Mouse (Mus musculus): ENCODE measurements at regions not wholly inside any gene's neighbourhood (a gene's known extent, or its start where the extent isn't known, plus 50 kb on each side); places are given as distances from the start of the nearest gene placed in this dataset.
A peak's percentile ranks its signal among the peaks of the same experiment; 100 is the strongest.

- H3K27me3 ChIP-seq (ENCODE audit: control insufficient read depth, insufficient read depth, low read length): no peaks in the 10 kb centered on the region
- H3K4me1 ChIP-seq (ENCODE audit: control insufficient read depth, insufficient read depth, low read length): no peaks in the 10 kb centered on the region
- DNase-seq (ENCODE audit: low spot score) (no peak), ATAC-seq (ENCODE audit: insufficient read depth, low FRiP score, low TSS enrichment) (no peak)
- no peak overlapping the region for H3K4me2 ChIP-seq (ENCODE audit: low read depth)
- H3K4me3 ChIP-seq (ENCODE audit: low read depth, low read length): no peak overlapping the region
- no peaks in the 10 kb centered on the region for H3K9me3 ChIP-seq (ENCODE audit: control insufficient read depth, low read length)
- H3K36me3 ChIP-seq (ENCODE audit: control insufficient read depth, insufficient read depth, low read length): no peaks in the 10 kb centered on the region
- WGBS: 86% methylated on average over 10 of the region's 10 CpGs
- H3K27ac ChIP-seq (ENCODE audit: low read depth, low read length): no peak overlapping the region
- H3K9ac ChIP-seq (ENCODE audit: low read length): no peak overlapping the region
Measured at GRCm38 (mm10) chr4:153321085-153321484, 161.5 kb downstream of the Ajap1 start.

DNA sequence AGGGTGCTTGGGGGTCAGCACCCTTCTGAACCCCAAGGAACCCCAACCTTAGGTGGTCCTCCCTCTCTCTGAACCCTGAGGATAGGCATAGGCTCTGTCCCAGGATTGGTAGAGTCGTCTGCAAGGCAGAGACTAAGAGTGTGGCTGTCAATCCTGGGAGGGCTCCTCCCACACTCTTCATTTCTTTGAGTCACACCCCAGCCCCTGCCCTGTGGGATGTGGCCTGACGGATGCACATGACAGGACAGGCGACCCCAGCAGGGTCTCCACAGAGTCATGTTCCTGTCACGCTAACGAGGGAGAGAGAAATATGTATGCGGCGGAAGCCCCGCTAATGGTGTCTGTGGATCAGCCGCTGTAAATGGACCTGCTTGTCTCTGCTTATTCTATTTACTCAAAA lies 162.0 kb downstream of the Ajap1 start:
- no peak for ATAC-seq (ENCODE audit: insufficient read depth, low FRiP score, low TSS enrichment)
- Histone ChIP-seq H3K4me3 (ENCODE audit: low read depth, low read length) (no peak overlapping the region), H3K36me3 (ENCODE audit: control insufficient read depth, insufficient read depth, low read length) (no peaks in the 10 kb centered on the region), H3K9ac (ENCODE audit: low read length) (no peak overlapping the region), H3K9me3 (ENCODE audit: control insufficient read depth, low read length) (no peaks in the 10 kb centered on the region), H3K27me3 (ENCODE audit: control insufficient read depth, insufficient read depth, low read length) (no peaks in the 10 kb centered on the region), H3K4me1 (ENCODE audit: control insufficient read depth, insufficient read depth, low read length) (no peaks in the 10 kb centered on the region), H3K4me2 (ENCODE audit: low read depth) (no peak overlapping the region), H3K27ac (ENCODE audit: low read depth, low read length) (no peak overlapping the region)
- WGBS: 76% methylated on average over 9 of the region's 9 CpGs
- peak; percentile 21 for DNase-seq (ENCODE audit: low spot score)

GRCm38 (mm10) chr4:153316964-153317724 lies 165.5 kb downstream of the Ajap1 start:
- ATAC-seq (ENCODE audit: insufficient read depth, low FRiP score, low TSS enrichment) (no peak), DNase-seq (ENCODE audit: low spot score) (no peak)
- WGBS: 85% methylated on average over 16 of the region's 16 CpGs
- Histone ChIP-seq H3K4me1 (ENCODE audit: control insufficient read depth, insufficient read depth, low read length) (no peaks in the 10 kb centered on the region), H3K27ac (ENCODE audit: low read depth, low read length) (no peak overlapping the region), H3K9ac (ENCODE audit: low read length) (no peak overlapping the region), H3K4me2 (ENCODE audit: low read depth) (no peak overlapping the region), H3K27me3 (ENCODE audit: control insufficient read depth, insufficient read depth, low read length) (no peaks in the 10 kb centered on the region), H3K4me3 (ENCODE audit: low read depth, low read length) (no peak overlapping the region), H3K9me3 (ENCODE audit: control insufficient read depth, low read length) (no peaks in the 10 kb centered on the region), H3K36me3 (ENCODE audit: control insufficient read depth, insufficient read depth, low read length) (no peaks in the 10 kb centered on the region)

GRCm38 (mm10) chr4:153316519-153316918 lies 166.1 kb downstream of the Ajap1 start:
- WGBS: 89% methylated on average over 4 of the region's 4 CpGs
- Histone ChIP-seq H3K4me2 (ENCODE audit: low read depth) (no peak overlapping the region), H3K27me3 (ENCODE audit: control insufficient read depth, insufficient read depth, low read length) (no peaks in the 10 kb centered on the region), H3K36me3 (ENCODE audit: control insufficient read depth, insufficient read depth, low read length) (no peaks in the 10 kb centered on the region), H3K9ac (ENCODE audit: low read length) (no peak overlapping the region), H3K9me3 (ENCODE audit: control insufficient read depth, low read length) (no peaks in the 10 kb centered on the region), H3K4me3 (ENCODE audit: low read depth, low read length) (no peak overlapping the region), H3K27ac (ENCODE audit: low read depth, low read length) (no peak overlapping the region), H3K4me1 (ENCODE audit: control insufficient read depth, insufficient read depth, low read length) (no peaks in the 10 kb centered on the region)
- DNase-seq (ENCODE audit: low spot score): no peak
- ATAC-seq (ENCODE audit: insufficient read depth, low FRiP score, low TSS enrichment): no peak

DNA sequence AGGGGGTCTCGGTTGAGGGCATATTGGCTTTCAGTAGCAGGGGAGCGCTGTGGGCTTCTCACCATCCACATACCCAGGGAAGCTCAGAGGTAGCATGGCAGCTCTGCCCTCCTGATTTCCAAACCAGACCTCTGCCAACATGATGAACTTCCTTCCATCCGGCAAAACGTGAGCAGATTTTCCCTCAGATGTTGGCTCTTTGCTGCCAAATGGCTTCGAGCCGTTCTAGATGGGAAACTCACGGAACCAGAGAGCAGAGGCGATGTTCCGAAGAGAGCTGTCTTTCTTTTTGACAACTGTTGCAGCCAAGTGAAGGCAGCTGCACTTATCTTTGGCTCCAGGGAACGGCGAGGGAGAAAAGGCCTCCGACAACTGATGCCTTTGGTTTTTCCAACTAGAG lies 168.7 kb downstream of the Ajap1 start:
- H3K9me3 ChIP-seq (ENCODE audit: control insufficient read depth, low read length): no peaks in the 10 kb centered on the region
- WGBS: 89% methylated on average over 12 of the region's 12 CpGs
- no peak overlapping the region for H3K4me2 ChIP-seq (ENCODE audit: low read depth)
- H3K9ac ChIP-seq (ENCODE audit: low read length): no peak overlapping the region
- H3K4me1 ChIP-seq (ENCODE audit: control insufficient read depth, insufficient read depth, low read length): no peaks in the 10 kb centered on the region
- ATAC-seq (ENCODE audit: insufficient read depth, low FRiP score, low TSS enrichment) (no peak), DNase-seq (ENCODE audit: low spot score) (no peak)
- no peaks in the 10 kb centered on the region for H3K27me3 ChIP-seq (ENCODE audit: control insufficient read depth, insufficient read depth, low read length)
- H3K4me3 ChIP-seq (ENCODE audit: low read depth, low read length): no peak overlapping the region
- no peak overlapping the region for H3K27ac ChIP-seq (ENCODE audit: low read depth, low read length)
- H3K36me3 ChIP-seq (ENCODE audit: control insufficient read depth, insufficient read depth, low read length): no peaks in the 10 kb centered on the region

DNA sequence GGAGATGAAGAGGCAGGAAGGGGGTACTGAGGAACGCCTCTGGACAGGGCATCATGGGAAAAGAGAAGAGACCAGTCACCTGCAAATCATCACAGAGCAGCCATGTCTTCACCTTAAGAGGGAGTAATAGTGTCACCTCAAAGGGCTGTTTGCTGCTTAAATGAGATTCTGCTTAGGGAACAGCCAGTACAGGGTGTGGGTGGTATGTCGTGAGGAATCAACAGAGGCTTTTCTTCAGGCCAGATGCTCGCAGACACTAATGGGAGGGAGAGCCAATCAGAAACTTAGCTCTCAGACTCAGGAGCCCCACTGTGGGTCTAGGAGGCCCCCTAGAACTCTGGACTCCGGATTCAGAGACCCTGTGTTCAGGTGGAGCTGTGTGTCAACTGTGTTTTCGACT lies 171.0 kb downstream of the Ajap1 start:
- WGBS: 77% methylated on average over 5 of the region's 5 CpGs
- H3K27ac ChIP-seq (ENCODE audit: low read depth, low read length): no peak overlapping the region
- no peaks in the 10 kb centered on the region for H3K27me3 ChIP-seq (ENCODE audit: control insufficient read depth, insufficient read depth, low read length)
- no peak overlapping the region for H3K4me2 ChIP-seq (ENCODE audit: low read depth)
- ATAC-seq (ENCODE audit: insufficient read depth, low FRiP score, low TSS enrichment) (no peak), DNase-seq (ENCODE audit: low spot score) (no peak)
- H3K4me1 ChIP-seq (ENCODE audit: control insufficient read depth, insufficient read depth, low read length): no peaks in the 10 kb centered on the region
- no peaks in the 10 kb centered on the region for H3K9me3 ChIP-seq (ENCODE audit: control insufficient read depth, low read length)
- H3K4me3 ChIP-seq (ENCODE audit: low read depth, low read length): no peak overlapping the region
- H3K36me3 ChIP-seq (ENCODE audit: control insufficient read depth, insufficient read depth, low read length): no peaks in the 10 kb centered on the region
- H3K9ac ChIP-seq (ENCODE audit: low read length): no peak overlapping the region

GRCm38 (mm10) chr4:153310641-153311040 lies 172.0 kb downstream of the Ajap1 start:
- no peaks in the 10 kb centered on the region for H3K36me3 ChIP-seq (ENCODE audit: control insufficient read depth, insufficient read depth, low read length)
- H3K9ac ChIP-seq (ENCODE audit: low read length): no peak overlapping the region
- ATAC-seq (ENCODE audit: insufficient read depth, low FRiP score, low TSS enrichment): no peak
- H3K4me2 ChIP-seq (ENCODE audit: low read depth): no peak overlapping the region
- no peaks in the 10 kb centered on the region for H3K9me3 ChIP-seq (ENCODE audit: control insufficient read depth, low read length)
- no peak overlapping the region for H3K4me3 ChIP-seq (ENCODE audit: low read depth, low read length)
- H3K27ac ChIP-seq (ENCODE audit: low read depth, low read length): no peak overlapping the region
- H3K4me1 ChIP-seq (ENCODE audit: control insufficient read depth, insufficient read depth, low read length): no peaks in the 10 kb centered on the region
- 81% methylated on average over 2 of the region's 2 CpGs for WGBS
- H3K27me3 ChIP-seq (ENCODE audit: control insufficient read depth, insufficient read depth, low read length): no peaks in the 10 kb centered on the region
- no peak for DNase-seq (ENCODE audit: low spot score)

DNA sequence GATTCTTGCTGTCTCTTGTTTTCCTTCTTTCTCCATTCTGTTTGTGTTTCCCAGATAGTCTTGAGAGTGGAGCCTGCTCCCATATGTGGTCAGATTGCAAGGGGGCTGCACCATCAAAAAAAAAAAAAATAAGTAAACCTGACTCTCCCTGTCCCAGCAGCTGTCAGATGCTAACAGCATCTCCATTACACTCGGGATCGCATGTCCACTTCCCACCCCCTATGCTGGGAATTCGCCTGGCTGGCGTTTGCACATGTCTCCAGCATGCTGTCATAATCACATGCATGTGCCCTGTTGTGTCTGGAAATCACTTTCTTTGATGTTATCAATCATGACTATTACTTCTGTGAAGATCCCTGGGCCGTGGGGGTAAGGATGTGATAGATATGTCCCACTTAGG lies 179.1 kb downstream of the Ajap1 start:
- Histone ChIP-seq H3K9me3 (ENCODE audit: control insufficient read depth, low read length) (no peaks in the 10 kb centered on the region), H3K4me1 (ENCODE audit: control insufficient read depth, insufficient read depth, low read length) (no peaks in the 10 kb centered on the region; the same call in none of the 2 replicates), H3K4me3 (ENCODE audit: low read depth, low read length) (no peak overlapping the region), H3K4me2 (ENCODE audit: low read depth) (no peak overlapping the region), H3K9ac (ENCODE audit: low read length) (no peak overlapping the region), H3K36me3 (ENCODE audit: control insufficient read depth, insufficient read depth, low read length) (no peaks in the 10 kb centered on the region), H3K27ac (ENCODE audit: low read depth, low read length) (no peak overlapping the region), H3K27me3 (ENCODE audit: control insufficient read depth, insufficient read depth, low read length) (no peaks in the 10 kb centered on the region)
- ATAC-seq (ENCODE audit: insufficient read depth, low FRiP score, low TSS enrichment): no peak
- 63% methylated on average over 5 of the region's 5 CpGs for WGBS
- DNase-seq (ENCODE audit: low spot score): peak; percentile 44

GRCm38 (mm10) chr4:153302855-153303254 lies 179.8 kb downstream of the Ajap1 start:
- no peak overlapping the region for H3K9ac ChIP-seq (ENCODE audit: low read length)
- no peaks in the 10 kb centered on the region for H3K27me3 ChIP-seq (ENCODE audit: control insufficient read depth, insufficient read depth, low read length)
- 73% methylated on average over 4 of the region's 4 CpGs for WGBS
- no peaks in the 10 kb centered on the region for H3K36me3 ChIP-seq (ENCODE audit: control insufficient read depth, insufficient read depth, low read length)
- ATAC-seq (ENCODE audit: insufficient read depth, low FRiP score, low TSS enrichment) (no peak), DNase-seq (ENCODE audit: low spot score) (no peak)
- no peak overlapping the region for H3K4me3 ChIP-seq (ENCODE audit: low read depth, low read length)
- no peak overlapping the region for H3K4me2 ChIP-seq (ENCODE audit: low read depth)
- H3K9me3 ChIP-seq (ENCODE audit: control insufficient read depth, low read length): no peaks in the 10 kb centered on the region
- H3K27ac ChIP-seq (ENCODE audit: low read depth, low read length): no peak overlapping the region
- no peaks in the 10 kb centered on the region; the same call in none of the 2 replicates for H3K4me1 ChIP-seq (ENCODE audit: control insufficient read depth, insufficient read depth, low read length)
